Comparison of ENCODE assay signal across 30 mouse cellular contexts in genomic region chr8:99621626-99622025, GRCm38 (mm10).
"Had no signal": no experiment of that assay in that cellular context is flagged by ENCODE, and none has a peak within 500 bp of the region (broad histone marks: within the 10 kb centered on the region; RNA-seq: fewer than 3 reads in every experiment).

No protein-coding gene starts in this region.

- H3K36me3 ChIP-seq: limb, embryonic 15.5 days; liver, embryonic 12.5 days; liver, embryonic 13.5 days; liver, embryonic 15.5 days; lung, embryonic 15.5 days; midbrain, embryonic 10.5 days; midbrain, embryonic 12.5 days; midbrain, embryonic 13.5 days; midbrain, embryonic 15.5 days had no signal

- H3K4me1 ChIP-seq: limb, embryonic 15.5 days; liver, embryonic 12.5 days; liver, embryonic 13.5 days; liver, embryonic 15.5 days; lung, embryonic 15.5 days; megakaryocyte, embryonic 14.5 days; midbrain, embryonic 10.5 days; midbrain, embryonic 12.5 days; midbrain, embryonic 13.5 days; midbrain, embryonic 15.5 days had no signal

- H3K9me3 ChIP-seq: limb, embryonic 15.5 days; liver, embryonic 12.5 days; liver, embryonic 13.5 days; liver, embryonic 15.5 days; lung, embryonic 15.5 days; megakaryocyte, embryonic 14.5 days; midbrain, embryonic 10.5 days; midbrain, embryonic 12.5 days; midbrain, embryonic 13.5 days; midbrain, embryonic 15.5 days had no signal

- H3K4me3 ChIP-seq: left cerebral cortex, adult 2 months; limb, embryonic 15.5 days; liver, embryonic 12.5 days; liver, embryonic 13.5 days; liver, embryonic 15.5 days; lung, embryonic 15.5 days; megakaryocyte, embryonic 14.5 days; midbrain, embryonic 10.5 days; midbrain, embryonic 12.5 days; midbrain, embryonic 13.5 days; midbrain, embryonic 15.5 days; myocyte had no signal

- DNase-seq: layer of hippocampus, postnatal 36 days; left cerebral cortex, postnatal 4 days; liver; liver, embryonic 13.5 days; liver, postnatal 0 days; lung, adult 18-20 months; lung, adult 2 months; lung, embryonic 14.5 days; lung, postnatal 10 days; lung, postnatal 14 days; lung, postnatal 36 days; lung, postnatal 4 days; midbrain, embryonic 14.5 days had no signal

- H3K4me2 ChIP-seq: limb, embryonic 15.5 days; liver, embryonic 11.5 days; liver, embryonic 12.5 days; liver, embryonic 13.5 days; liver, embryonic 15.5 days; lung, embryonic 14.5 days; lung, embryonic 15.5 days; midbrain, embryonic 11.5 days; midbrain, embryonic 12.5 days; midbrain, embryonic 13.5 days; midbrain, embryonic 15.5 days had no signal

- ATAC-seq: liver, embryonic 12.5 days; liver, postnatal 0 days; lung, postnatal 0 days; midbrain, embryonic 13.5 days; midbrain, embryonic 15.5 days; midbrain, embryonic 16.5 days had no signal

- H3K27ac ChIP-seq: left cerebral cortex, adult 2 months; limb, embryonic 15.5 days; liver, embryonic 12.5 days; liver, embryonic 13.5 days; liver, embryonic 14.5 days; liver, embryonic 15.5 days; lung, embryonic 15.5 days; macrophage; midbrain, embryonic 10.5 days; midbrain, embryonic 12.5 days; midbrain, embryonic 13.5 days; midbrain, embryonic 15.5 days had no signal

- H3K9ac ChIP-seq: limb, embryonic 15.5 days; liver, embryonic 12.5 days; liver, embryonic 13.5 days; liver, embryonic 14.5 days; liver, embryonic 15.5 days; liver, postnatal 0 days; lung, embryonic 14.5 days; lung, embryonic 15.5 days; midbrain, embryonic 12.5 days; midbrain, embryonic 13.5 days; midbrain, embryonic 15.5 days had no signal

- H3K27me3 ChIP-seq: limb, embryonic 15.5 days; liver, embryonic 12.5 days; liver, embryonic 13.5 days; liver, embryonic 15.5 days; lung, embryonic 15.5 days; megakaryocyte, embryonic 14.5 days; midbrain, embryonic 12.5 days; midbrain, embryonic 13.5 days; midbrain, embryonic 15.5 days had no signal
